Mouse (Mus musculus) forebrain, embryonic 13.5 days (tissue): Measurements from ENCODE around the gene Khsrp. TPM values are rescaled to one million over a fixed set of nuclear protein-coding genes. Genes with fewer than 3 reads are reported as not detected.

Experiments
- ATAC-seq: fragments of 200-750 bp; cut with Nextera tagmentation; 2 replicates; pipeline ENCODE4 v1.8.0; 2017
- H3K27ac ChIP-seq: fragments of 300-500 bp; sonication (generic); 2 replicates; pipeline ENCODE4 v1.5.1; 2015; ENCODE audit warnings: inconsistent platforms, mild to moderate bottlenecking, moderate library complexity
- H3K27me3 ChIP-seq: fragments of 300-500 bp; sonication (generic); 2 replicates; pipeline ENCODE4 v1.6.1; 2015; ENCODE audit warnings: mild to moderate bottlenecking, inconsistent platforms
- H3K36me3 ChIP-seq: fragments of 300-500 bp; sonication (generic); 2 replicates; pipeline ENCODE4 v1.6.1; 2015; ENCODE audit warnings: mild to moderate bottlenecking, inconsistent platforms; ENCODE audit not compliant: poor library complexity, severe bottlenecking
- H3K4me1 ChIP-seq: fragments of 300-500 bp; sonication (generic); 2 replicates; pipeline ENCODE4 v1.6.1; 2015; ENCODE audit warnings: inconsistent platforms
- H3K4me2 ChIP-seq: fragments of 300-500 bp; sonication (generic); 2 replicates; pipeline ENCODE4 v1.6.1; 2015; ENCODE audit warnings: inconsistent platforms, mild to moderate bottlenecking, moderate library complexity
- H3K4me3 ChIP-seq: fragments of 300-500 bp; sonication (generic); 2 replicates; pipeline ENCODE4 v1.5.1; 2015; ENCODE audit warnings: mild to moderate bottlenecking, inconsistent platforms
- H3K9ac ChIP-seq: fragments of 300-500 bp; sonication (generic); 2 replicates; pipeline ENCODE4 v1.6.1; 2015; ENCODE audit warnings: mild to moderate bottlenecking, inconsistent platforms
- H3K9me3 ChIP-seq: fragments of 300-500 bp; sonication (generic); replicated peaks from 2 replicates; pipeline ENCODE4 v1.6.1; 2016; ENCODE audit warnings: inconsistent platforms
- WGBS: fragments of 180-500 bp; shearing (Covaris S2); methylation state at CpG from one replicate; pipeline ENCODE4 v1.1.7; 2015; 5-methylcytosine and 5-hydroxymethylcytosine counted together
- polyA plus RNA-seq: library from polyadenylated mRNA; unstranded; fragments of >200 nt; fragmentation: Nextera tagmentation; extraction: Ambion mirVana; gene quantifications from 2 replicates; pipeline ENCODE4 v1.2.1, GENCODE M21; 2015

The Khsrp gene
- polyA plus RNA-seq, 1 experiment from 2014 or later: 39.1 TPM

DNA sequence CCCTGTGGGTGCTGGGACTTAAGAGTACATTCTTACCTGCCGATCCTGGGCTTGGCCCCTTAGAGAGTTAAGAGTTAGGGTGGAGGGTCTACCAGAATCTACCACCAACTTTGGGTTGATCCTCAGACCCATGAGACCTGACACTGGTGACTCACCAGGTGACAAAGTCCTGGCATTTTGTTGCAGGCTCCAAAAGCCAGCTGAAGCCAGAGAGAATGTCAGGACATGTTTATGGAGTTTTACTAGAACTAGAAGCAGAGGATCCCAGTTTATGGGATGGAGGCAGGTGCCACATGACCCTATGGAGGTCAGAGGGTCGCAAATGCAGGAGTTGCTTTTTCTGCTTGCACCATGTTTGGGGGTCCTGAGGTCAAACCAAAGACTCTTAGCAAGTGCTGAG is 34.8 kb downstream of the Khsrp start:
- Histone ChIP-seq H3K36me3 (peaks cover 62% of the 10 kb centered on the region), H3K9me3 (no peaks in the 10 kb centered on the region), H3K27me3 (no peaks in the 10 kb centered on the region), H3K9ac (no peak overlapping the region), H3K27ac (no peak overlapping the region), H3K4me2 (peak overlapping the region; percentile 63; the same call in 1 of the 2 replicates), H3K4me1 (peaks cover 6% of the 10 kb centered on the region), H3K4me3 (peak overlapping the region; percentile 73)
- ATAC-seq: 0 out of 2 replicates have a peak, but pooled peaks have one; percentile 0
- WGBS: 85% methylated on average over 2 of the region's 2 CpGs

DNA sequence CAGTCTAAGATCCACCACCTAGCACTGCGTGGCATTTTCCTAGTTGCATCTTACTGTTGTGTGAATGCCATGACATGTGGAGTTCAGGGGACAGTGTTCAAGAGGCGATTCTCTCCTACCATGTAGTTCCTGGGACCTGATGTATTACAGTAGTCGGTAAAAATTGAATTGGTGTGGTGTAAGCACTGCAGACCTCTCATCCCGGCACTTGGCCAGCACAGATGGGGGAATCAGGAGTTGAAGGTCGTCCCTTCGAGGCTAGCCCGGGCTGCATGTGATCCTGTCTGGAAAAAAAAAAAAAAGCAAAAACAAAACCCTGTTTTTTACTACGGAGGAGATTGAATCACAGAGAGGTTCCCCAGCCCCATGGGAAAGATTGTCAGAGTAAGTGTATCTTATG is 36.3 kb downstream of the Khsrp start:
- ATAC-seq: no peak
- Histone ChIP-seq H3K4me1 (peaks cover 14% of the 10 kb centered on the region), H3K27ac (no peak overlapping the region), H3K27me3 (no peaks in the 10 kb centered on the region), H3K36me3 (peaks cover 58% of the 10 kb centered on the region), H3K9me3 (no peaks in the 10 kb centered on the region), H3K9ac (no peak overlapping the region), H3K4me3 (no peak overlapping the region), H3K4me2 (no peak overlapping the region)
- WGBS: 89% methylated on average over 8 of the region's 8 CpGs

DNA sequence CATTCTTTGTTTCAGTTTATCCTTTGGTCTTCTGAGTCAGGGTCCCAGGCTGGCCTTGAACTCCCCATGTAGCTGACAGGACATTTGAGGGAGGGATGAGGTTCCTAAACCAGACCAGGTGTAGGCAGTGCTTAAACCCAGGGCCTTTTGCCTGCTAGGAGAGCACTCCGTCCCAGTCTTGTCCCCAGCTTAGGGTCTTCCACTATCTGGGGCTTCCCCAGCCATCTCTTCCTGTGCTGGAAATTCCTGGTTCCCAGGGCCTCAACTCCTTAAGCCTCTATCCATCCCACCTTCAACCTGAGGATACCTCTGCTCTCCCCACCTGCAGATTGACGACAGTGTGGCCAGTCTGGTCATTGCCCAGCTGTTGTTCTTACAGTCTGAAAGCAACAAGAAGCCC is 40.4 kb downstream of the Khsrp start:
- peaks cover 39% of the 10 kb centered on the region for H3K36me3 ChIP-seq
- 82% methylated on average over 2 of the region's 2 CpGs for WGBS
- no peak for ATAC-seq
- peaks cover 8% of the 10 kb centered on the region for H3K4me1 ChIP-seq
- no peaks in the 10 kb centered on the region for H3K9me3 ChIP-seq
- no peaks in the 10 kb centered on the region for H3K27me3 ChIP-seq
- no peak overlapping the region for H3K27ac ChIP-seq
- H3K4me3 ChIP-seq: peak overlapping the region; percentile 66
- peak overlapping the region; percentile 72 for H3K4me2 ChIP-seq
- peak overlapping the region; percentile 78 for H3K9ac ChIP-seq

DNA sequence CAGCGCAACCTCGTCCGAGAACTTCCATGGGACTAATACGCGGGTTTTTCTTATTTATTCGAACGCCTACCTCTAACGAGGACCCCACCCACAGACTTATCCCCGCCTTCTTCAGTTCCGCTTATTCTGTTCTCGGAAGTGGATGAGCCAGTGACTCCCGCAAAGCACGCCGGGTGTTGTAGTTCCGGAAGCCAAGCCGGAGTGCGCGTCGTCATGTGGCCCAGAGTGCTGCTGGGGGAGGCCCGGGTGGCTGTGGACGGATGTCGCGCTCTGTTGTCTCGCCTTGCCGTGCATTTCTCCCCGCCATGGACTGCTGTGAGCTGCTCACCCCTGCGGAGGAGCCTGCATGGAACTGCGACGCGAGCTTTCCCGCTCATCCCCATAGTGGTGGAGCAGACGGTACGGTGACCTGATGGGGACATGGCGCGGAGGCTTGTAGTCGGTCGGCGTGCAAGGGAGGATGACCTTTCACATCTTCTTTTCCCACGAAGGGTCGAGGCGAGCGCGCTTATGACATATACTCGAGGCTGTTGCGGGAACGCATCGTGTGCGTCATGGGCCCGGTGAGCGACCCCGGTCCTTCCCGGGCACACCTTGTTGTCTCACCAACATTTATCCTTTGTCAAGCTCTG is 41.1 kb downstream of the Khsrp start, which contains the start of gene Clpp:
Gene Clpp, plus strand, starts transcription at position 191 of the 632 bp plus-strand sequence.
- Histone ChIP-seq H3K9me3 (no peaks in the 10 kb centered on the region), H3K4me2 (peak within 1 kb of the TSS; percentile 72), H3K36me3 (peaks cover 31% of the 10 kb centered on the region), H3K4me3 (peak within 1 kb of the TSS; percentile 66), H3K27me3 (no peaks in the 10 kb centered on the region), H3K4me1 (peaks cover 8% of the 10 kb centered on the region), H3K9ac (peak within 1 kb of the TSS; percentile 78), H3K27ac (peak within 1 kb of the TSS; percentile 52)
- peak; percentile 98 for ATAC-seq
- WGBS: under 1% methylated on average over 52 of the region's 52 CpGs

DNA sequence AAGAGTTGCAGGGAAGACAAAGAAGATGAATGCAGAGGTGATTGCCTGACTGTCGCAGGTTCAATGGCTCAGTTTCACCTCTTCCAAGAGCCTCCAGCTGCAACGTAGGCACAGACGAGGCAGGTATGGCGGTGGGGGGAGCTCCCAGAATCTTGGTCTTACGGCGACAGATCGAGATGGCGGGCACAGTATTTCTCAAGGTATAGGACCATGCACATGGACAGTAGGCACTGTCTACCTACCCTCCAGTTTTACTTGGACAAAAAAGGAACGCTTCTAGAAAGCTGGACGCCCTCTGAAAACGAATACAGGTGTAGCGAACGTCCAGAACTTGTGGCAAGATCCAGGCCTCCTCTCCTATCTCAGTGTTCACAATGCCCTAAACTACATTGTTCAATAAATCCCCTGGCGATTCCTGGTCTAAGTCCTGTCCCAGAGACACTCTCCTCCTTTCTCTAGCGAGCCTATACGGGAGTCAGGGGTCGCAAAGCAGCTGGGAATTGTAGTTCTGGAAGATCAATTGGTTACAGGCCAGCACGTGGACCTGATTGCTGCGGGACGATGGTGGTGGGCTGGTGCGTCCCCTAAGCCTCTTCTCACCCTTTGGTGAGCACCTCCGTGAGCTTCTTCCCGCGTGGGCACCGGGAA is 41.7 kb downstream of the Khsrp start:
- 3% methylated on average over 25 of the region's 25 CpGs for WGBS
- Histone ChIP-seq H3K36me3 (peaks cover 25% of the 10 kb centered on the region), H3K4me3 (peak overlapping the region; percentile 66), H3K4me2 (peak overlapping the region; percentile 72), H3K9ac (peak overlapping the region; percentile 78), H3K27ac (peak overlapping the region; percentile 52), H3K9me3 (no peaks in the 10 kb centered on the region), H3K4me1 (peaks cover 8% of the 10 kb centered on the region), H3K27me3 (no peaks in the 10 kb centered on the region)
- ATAC-seq: peak; percentile 92

DNA sequence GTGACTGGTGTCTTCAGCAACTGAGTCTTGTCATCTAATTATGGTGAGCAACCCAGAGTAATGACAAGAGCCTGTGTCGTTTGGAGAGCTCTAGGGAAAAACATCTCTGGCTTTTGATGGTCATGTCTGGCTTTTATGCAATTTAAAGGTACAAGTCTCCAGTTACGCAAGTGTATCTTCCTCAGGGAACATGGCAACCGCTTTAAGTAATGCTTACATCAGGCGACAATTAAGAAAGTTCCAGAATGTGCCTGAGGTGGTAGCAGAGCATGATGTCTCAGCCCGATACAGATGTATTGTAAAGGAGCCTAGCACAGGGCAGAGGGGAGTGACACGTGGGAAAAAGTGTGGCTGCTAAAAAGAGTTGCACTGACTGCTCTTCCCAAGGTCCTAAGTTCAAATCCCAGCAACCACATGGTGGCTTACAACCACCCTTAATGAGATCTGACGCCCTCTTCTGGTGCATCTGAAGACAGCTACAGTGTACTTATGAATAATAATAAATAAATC is 42.3 kb downstream of the Khsrp start:
- peaks cover 19% of the 10 kb centered on the region for H3K36me3 ChIP-seq
- 72% methylated on average over 7 of the region's 7 CpGs for WGBS
- no peaks in the 10 kb centered on the region for H3K27me3 ChIP-seq
- H3K9me3 ChIP-seq: no peaks in the 10 kb centered on the region
- H3K4me2 ChIP-seq: peak overlapping the region; percentile 72
- peaks cover 8% of the 10 kb centered on the region for H3K4me1 ChIP-seq
- no peak for ATAC-seq
- no peak overlapping the region for H3K27ac ChIP-seq
- peak overlapping the region; percentile 78; the same call in 1 of the 2 replicates for H3K9ac ChIP-seq
- peak overlapping the region; percentile 66 for H3K4me3 ChIP-seq

DNA sequence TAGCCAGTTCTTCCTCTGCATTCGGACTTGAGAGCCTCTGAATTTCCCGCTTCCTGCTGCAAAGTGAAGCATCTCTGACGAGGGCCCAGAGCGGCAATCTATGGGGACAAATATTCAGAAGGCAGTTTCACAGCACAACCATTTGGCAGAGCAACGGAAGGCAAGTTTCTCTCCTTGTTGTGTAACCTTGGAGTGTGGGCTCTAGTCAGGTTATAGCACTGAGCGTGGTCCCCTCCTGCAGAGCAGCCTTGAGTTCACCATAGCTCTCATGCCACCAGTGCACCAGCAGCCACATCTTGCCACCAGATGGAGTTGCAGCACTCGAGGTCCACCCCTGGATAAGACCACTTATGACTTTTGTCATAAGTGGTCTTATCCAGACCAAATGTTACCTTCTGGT is 42.9 kb downstream of the Khsrp start:
- H3K9me3 ChIP-seq: no peaks in the 10 kb centered on the region
- H3K27me3 ChIP-seq: no peaks in the 10 kb centered on the region
- WGBS: 91% methylated on average over 7 of the region's 7 CpGs
- H3K4me2 ChIP-seq: no peak overlapping the region
- no peak for ATAC-seq
- no peak overlapping the region for H3K27ac ChIP-seq
- no peak overlapping the region for H3K4me3 ChIP-seq
- H3K4me1 ChIP-seq: peaks cover 8% of the 10 kb centered on the region
- H3K36me3 ChIP-seq: peaks cover 13% of the 10 kb centered on the region
- H3K9ac ChIP-seq: no peak overlapping the region

DNA sequence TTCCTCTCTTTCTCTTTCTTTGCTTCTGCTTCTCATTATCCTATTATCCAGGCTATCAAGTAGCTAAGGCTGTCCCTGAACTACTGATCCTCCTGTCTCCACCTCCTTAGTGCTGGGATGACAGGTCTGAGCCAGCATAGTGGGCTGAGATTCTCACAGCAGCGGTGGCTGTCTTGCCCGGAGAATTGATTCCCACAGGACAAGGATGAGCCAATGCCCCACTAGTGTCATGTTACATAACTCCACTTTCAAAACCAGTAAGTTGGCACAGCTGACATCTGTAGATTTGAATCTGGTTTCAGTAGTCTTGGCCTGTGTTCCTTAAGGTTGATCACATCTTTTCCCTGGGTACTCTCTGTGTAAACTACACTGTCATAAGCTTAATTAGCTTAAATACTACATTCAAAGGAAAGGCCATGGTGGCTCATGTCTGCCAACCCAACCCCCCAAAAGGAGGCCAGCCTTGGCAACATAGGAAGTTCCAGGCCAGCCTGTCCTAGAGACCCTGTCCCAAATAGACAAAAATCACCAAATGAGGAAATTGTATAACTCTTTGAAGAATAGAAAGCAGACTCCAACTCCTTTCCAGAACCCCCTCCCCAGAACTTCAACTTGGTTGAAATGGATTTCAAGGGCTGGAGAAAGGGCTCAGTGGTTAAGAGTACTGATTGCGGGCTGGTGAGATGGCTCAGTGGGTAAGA is 45.1 kb downstream of the Khsrp start:
- no peak for ATAC-seq
- Histone ChIP-seq H3K9ac (no peak overlapping the region), H3K27ac (no peak overlapping the region), H3K4me1 (peaks cover 6% of the 10 kb centered on the region), H3K36me3 (no peaks in the 10 kb centered on the region), H3K9me3 (no peaks in the 10 kb centered on the region), H3K27me3 (no peaks in the 10 kb centered on the region), H3K4me3 (no peak overlapping the region), H3K4me2 (no peak overlapping the region)
- WGBS: 85% methylated on average over 3 of the region's 3 CpGs

DNA sequence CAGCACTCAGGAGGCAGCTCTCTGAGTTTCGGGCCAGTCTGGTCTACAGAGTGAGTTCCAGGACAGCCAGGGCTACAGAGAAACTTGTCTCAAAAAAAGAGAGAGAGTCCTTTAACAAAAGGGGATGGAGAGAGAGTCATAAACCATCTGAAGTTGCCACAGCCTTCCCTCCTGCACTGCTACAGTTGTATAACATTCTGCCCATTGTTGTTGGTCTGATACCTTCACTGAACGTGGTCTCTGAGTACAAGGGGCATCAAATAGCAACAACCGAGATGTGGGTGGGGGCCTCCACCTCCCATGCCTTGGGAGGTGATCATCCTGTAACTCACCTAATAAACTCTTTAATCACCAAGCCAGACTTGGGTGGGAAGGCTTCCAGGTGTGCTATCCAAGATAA is 45.7 kb downstream of the Khsrp start:
- Histone ChIP-seq H3K4me2 (no peak overlapping the region), H3K4me3 (no peak overlapping the region), H3K9ac (no peak overlapping the region), H3K9me3 (no peaks in the 10 kb centered on the region), H3K27ac (no peak overlapping the region), H3K4me1 (no peaks in the 10 kb centered on the region), H3K27me3 (no peaks in the 10 kb centered on the region), H3K36me3 (no peaks in the 10 kb centered on the region)
- 83% methylated on average over 3 of the region's 3 CpGs for WGBS
- ATAC-seq: no peak

DNA sequence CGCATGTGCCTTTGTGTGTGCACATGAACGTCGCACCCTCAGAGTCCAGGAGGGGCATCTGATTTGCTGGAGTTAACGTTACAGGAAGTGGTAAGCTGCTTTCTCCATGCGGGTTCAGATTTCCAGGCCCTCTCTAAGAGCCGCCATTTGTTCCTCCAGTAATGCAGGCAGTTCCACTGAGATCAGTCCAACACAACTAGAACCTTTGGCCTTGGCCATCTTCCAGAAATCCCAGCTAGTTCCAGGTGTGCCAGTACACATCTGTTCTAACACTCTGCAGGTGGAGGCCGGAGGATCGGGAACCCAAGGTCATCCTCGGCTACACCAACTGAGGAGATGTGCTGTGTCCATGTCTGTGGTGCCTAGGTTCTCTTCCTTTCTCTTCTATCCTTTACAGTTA is 46.4 kb downstream of the Khsrp start:
- no peak for ATAC-seq
- 84% methylated on average over 9 of the region's 9 CpGs for WGBS
- Histone ChIP-seq H3K36me3 (no peaks in the 10 kb centered on the region), H3K27me3 (no peaks in the 10 kb centered on the region), H3K4me1 (no peaks in the 10 kb centered on the region), H3K4me3 (no peak overlapping the region), H3K4me2 (no peak overlapping the region), H3K9me3 (no peaks in the 10 kb centered on the region), H3K27ac (no peak overlapping the region), H3K9ac (no peak overlapping the region)

DNA sequence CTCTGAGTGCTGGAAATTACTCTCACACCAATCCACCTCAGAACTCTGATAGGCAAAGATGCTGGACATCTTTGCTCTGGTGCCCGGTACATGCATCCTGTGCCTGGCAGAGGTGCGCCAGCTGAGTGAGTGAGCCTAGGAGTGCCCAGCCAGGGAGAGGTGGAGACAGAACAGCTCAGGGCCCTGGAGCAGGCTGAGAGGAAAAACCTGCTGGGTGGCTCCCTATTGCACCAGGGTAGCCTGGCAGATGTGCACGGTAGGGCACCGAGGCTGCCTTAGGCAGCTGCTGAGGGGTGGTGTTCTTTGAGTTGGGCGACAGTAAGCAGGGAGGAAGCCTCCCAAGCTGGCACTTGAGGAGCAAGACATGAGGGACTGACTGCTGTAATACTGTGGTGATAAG is 49.3 kb downstream of the Khsrp start, which contains the start of gene Acer1:
Gene Acer1, minus strand, starts transcription at position 114 of the 400 bp plus-strand sequence.
- Histone ChIP-seq H3K27me3 (no peaks in the 10 kb centered on the region), H3K4me2 (no peak within 1 kb of the TSS), H3K27ac (no peak within 1 kb of the TSS), H3K9ac (no peak within 1 kb of the TSS), H3K9me3 (no peaks in the 10 kb centered on the region), H3K36me3 (no peaks in the 10 kb centered on the region), H3K4me1 (no peaks in the 10 kb centered on the region), H3K4me3 (no peak within 1 kb of the TSS)
- 80% methylated on average over 5 of the region's 5 CpGs for WGBS
- ATAC-seq: no peak

DNA sequence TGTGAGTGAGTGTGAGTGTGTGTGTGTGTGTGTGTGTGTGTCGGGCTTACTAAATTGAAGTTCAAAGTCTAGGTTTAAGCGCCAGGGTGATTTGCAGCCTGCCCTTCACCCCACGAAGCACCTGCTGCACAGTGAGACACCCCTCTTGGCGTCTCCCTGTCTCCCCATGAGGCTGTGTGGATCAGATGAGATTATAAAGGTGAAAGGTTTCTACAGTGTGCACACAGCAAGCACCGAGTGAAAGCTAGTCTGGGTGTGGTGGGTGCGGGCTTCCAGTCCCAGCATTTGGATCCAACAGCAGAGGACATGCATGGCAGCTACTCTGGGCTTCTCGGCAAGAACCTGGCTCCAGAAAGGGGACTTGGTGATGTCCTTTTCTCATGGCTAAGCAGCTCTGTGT is 50.3 kb downstream of the Khsrp start:
- Histone ChIP-seq H3K4me2 (no peak overlapping the region), H3K9ac (no peak overlapping the region), H3K9me3 (no peaks in the 10 kb centered on the region), H3K27me3 (no peaks in the 10 kb centered on the region), H3K27ac (no peak overlapping the region), H3K36me3 (no peaks in the 10 kb centered on the region), H3K4me3 (no peak overlapping the region), H3K4me1 (no peaks in the 10 kb centered on the region)
- WGBS: 80% methylated on average over 7 of the region's 7 CpGs
- no peak for ATAC-seq
